Mouse (Mus musculus): ENCODE data around the gene Grid2. TPM values are rescaled to one million over a fixed set of nuclear protein-coding genes. Genes with fewer than 3 reads are reported as not detected.
A peak's percentile ranks its signal among the peaks of the same experiment; 100 is the strongest.

The Grid2 gene
- total RNA-seq, 2 experiments from 2014 or later: 0.07 TPM; not detected in 1

- DNase-seq: peak; percentile 3 to 15
These were observed 1352.3 kb downstream of the Grid2 start for GRCm38 (mm10) chr6:64607942-64608341.

- DNase-seq: no peak
These were observed 1361.2 kb downstream of the Grid2 start for GRCm38 (mm10) chr6:64616843-64617242.

- DNase-seq: no peak
These were observed 1361.9 kb downstream of the Grid2 start for GRCm38 (mm10) chr6:64617417-64618135.

- DNase-seq: no peak
These were observed 1367.7 kb downstream of the Grid2 start for GRCm38 (mm10) chr6:64623404-64623803.

GRCm38 (mm10) chr6:64647661-64648060 is 1392.0 kb downstream of the Grid2 start:
- no peak for DNase-seq

- DNase-seq: no peak
These were observed 1392.5 kb downstream of the Grid2 start for GRCm38 (mm10) chr6:64648196-64648595.

- DNase-seq: peak; percentile 44 to 57
These were observed 1393.9 kb downstream of the Grid2 start for GRCm38 (mm10) chr6:64649296-64650226.

- DNase-seq: no peak
These were observed 1395.1 kb downstream of the Grid2 start for GRCm38 (mm10) chr6:64650765-64651164.

GRCm38 (mm10) chr6:64671010-64671409 is 1415.3 kb downstream of the Grid2 start:
- DNase-seq: no peak

- no peak for DNase-seq
These were observed 1423.1 kb downstream of the Grid2 start for GRCm38 (mm10) chr6:64678815-64679214.

GRCm38 (mm10) chr6:64683974-64684373 is 1428.3 kb downstream of the Grid2 start:
- peak; percentile 38 to 42 for DNase-seq

GRCm38 (mm10) chr6:64684973-64685372 is 1429.3 kb downstream of the Grid2 start:
- DNase-seq: peak; percentile 5 to 17

GRCm38 (mm10) chr6:64688181-64688944 is 1432.7 kb downstream of the Grid2 start:
- no peak for DNase-seq

GRCm38 (mm10) chr6:64694688-64695087 is 1439.0 kb downstream of the Grid2 start:
- no peak for DNase-seq

GRCm38 (mm10) chr6:64703659-64704058 is 1448.0 kb downstream of the Grid2 start:
- peak; percentile 9 for DNase-seq

GRCm38 (mm10) chr6:64727751-64728403 is 1472.2 kb downstream of the Grid2 start:
- peak; percentile 67 to 78 for DNase-seq

GRCm38 (mm10) chr6:64728499-64729198 is 1473.0 kb downstream of the Grid2 start, which contains the start of gene Atoh1:
Gene Atoh1 (plus strand): TSS chr6:64729125.
- peak; percentile 73 to 79 for DNase-seq

- DNase-seq: peak; percentile 50 to 53
These were observed 1473.7 kb downstream of the Grid2 start for GRCm38 (mm10) chr6:64729231-64730011.

GRCm38 (mm10) chr6:64730030-64730429 is 1474.4 kb downstream of the Grid2 start:
- peak in 1 of 2 experiments; percentile 0 for DNase-seq

GRCm38 (mm10) chr6:64730506-64731020 is 1474.9 kb downstream of the Grid2 start:
- DNase-seq: no peak

Data from adrenal gland, postnatal 36 days (tissue).